Mouse (Mus musculus): ENCODE measurements around the gene Obox2.
"Not testable (repeated sequence)": the region's sequence is repeated elsewhere in the genome, so short reads cannot be mapped to it uniquely, and the experiment has no call there.

Gene Obox2

DNA sequence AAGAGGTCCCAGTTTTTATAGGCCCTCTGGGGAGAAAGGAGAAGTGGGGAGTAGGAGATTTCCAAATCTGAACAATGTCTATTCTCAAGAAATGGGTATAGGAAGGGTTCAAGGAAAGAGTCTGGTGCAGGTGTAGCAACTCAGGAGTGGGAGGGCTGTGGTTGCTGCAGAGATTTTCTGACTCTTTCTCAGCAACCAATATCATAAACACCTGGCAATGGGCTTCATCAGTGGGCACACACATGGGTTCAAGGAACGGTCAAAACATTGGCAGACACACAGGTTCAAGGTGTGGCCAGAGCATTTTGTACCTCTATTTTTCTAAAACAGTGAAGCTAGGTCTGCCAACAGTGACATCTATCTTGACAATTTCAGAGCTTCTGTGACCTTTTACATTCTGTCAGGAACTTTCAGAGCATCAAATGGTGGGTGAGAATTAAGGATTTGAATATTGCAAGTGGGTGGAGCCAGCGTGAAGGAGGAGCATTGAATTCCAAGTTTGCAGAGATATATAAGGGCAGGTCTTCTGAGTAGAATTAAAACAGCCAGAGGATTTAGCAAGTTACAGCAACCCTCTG, at the start of gene Obox2, which contains the start of gene Obox1:
Gene Obox2 (plus strand): TSS at position 301 of the 578 bp plus-strand sequence.
Gene Obox1 (plus strand): TSS at position 528 of the 578 bp plus-strand sequence.
- not testable (repeated sequence) for DNase-seq (ENCODE audit: inconsistent age in 2 of 2, low spot score in 1 of 2)

DNA sequence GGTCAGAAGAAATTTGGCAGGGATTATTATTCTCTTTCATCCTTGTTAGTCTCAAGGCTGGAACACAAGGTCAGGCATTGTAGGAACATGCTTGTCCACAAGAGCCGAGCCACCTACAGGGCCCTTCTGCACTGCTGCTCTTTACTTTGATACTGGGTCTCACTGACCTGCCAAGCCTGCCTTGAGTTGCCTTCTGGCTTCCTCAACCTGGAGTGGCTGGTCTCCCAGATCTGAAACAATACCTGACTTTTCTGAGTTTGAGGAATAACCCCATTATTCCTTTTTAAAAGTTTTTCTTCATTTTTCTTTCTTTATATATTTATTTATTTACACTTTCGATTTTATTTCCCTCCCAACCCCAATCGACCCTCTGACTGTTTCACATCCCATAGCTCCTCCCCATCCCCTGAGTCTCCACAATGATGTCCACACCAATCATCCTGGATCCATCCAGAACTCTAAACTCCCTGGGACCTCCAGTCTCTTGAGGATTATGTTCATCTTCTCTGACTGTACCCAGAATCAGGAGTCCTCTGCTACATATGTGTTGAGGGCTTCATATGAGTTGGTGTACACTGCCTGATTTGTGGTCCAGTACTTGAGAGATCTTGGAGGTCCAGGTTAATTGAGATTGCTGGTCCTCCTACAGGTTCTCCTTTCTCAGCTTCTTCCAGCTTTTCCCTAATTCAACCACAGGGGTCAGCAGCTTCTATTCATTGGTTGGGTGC, 10.8 kb downstream of the Obox2 start:
- peak in 1 of 2 experiments; percentile 16 for DNase-seq (ENCODE audit: inconsistent age in 2 of 2, low spot score in 1 of 2)

DNA sequence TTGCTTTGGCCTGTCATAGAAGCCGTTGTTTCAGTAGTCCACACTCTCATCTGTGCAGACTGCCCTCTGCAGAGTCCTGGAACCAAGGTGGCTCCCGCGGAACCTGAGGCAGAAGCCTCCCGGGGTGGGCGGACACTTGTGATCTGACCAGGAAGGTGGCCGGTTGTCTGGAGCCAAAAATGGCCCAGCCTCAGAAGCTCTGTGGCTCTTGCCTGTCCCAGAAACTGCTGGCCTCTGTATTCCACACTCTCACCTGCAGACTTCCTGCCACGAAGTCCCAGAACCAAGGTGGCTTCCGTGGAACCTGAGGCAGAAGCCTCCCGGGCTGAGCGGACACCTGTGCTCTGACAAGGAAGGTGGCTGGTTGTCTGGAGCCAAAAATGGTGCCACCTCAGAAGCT, 18.3 kb downstream of the Obox2 start:
- DNase-seq (ENCODE audit: inconsistent age in 2 of 2, low spot score in 1 of 2) = not testable (repeated sequence)

DNA sequence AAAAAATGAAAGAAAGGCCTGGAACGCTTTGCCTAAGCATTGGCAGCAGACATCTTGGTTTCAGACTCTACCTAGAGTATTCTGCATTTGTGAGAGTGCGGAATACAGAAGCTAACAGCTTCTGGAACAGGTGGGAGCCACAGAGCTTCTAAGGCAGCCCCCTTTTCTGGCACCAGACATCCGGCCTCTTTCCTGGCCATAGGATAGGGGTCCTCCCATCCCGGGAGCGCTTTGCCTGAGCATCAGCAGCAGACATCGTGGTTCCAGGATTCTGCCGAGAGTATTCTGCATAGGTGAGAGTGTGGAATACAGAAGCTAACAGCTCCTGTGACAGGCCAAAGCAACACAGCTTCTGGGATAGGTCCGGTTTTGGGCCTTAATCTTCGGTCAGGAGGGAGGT, 29.5 kb downstream of the Obox2 start:
- not testable (repeated sequence) for DNase-seq (ENCODE audit: inconsistent age in 2 of 2, low spot score in 1 of 2)

DNA sequence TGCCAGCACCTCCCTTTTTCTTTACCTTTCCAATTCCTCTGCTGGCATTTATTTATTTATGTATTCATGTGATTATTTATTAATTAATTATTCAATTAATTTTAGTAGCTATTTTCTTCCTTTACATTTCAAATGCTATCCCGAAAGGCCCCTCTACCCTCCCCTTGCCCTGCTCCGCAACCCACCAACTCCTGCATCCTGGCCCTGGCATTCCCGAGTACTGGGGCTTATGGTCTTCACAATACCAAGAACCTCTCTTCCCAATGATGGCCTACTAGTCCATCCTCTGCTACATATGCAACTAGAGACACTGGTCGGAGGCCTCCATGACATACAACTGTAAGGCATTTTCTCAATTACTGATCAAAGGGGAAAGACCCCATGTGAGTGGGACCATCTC, 37.0 kb downstream of the Obox2 start:
- not testable (repeated sequence) for DNase-seq (ENCODE audit: inconsistent age in 2 of 2, low spot score in 1 of 2)

All from adrenal gland, adult (tissue).